Mouse (Mus musculus): Measurements from ENCODE around the gene Ccl11. TPM values are rescaled to one million over a fixed set of nuclear protein-coding genes. Genes with fewer than 3 reads are reported as not detected.

The Ccl11 gene
- polyA plus RNA-seq, 1 experiment from 2014 or later: 0.15 TPM

- H3K4me2 ChIP-seq: no peak overlapping the region
- no peaks in the 10 kb centered on the region; the same call in 1 of the 2 replicates for H3K27me3 ChIP-seq (replicated peaks)
- no peaks in the 10 kb centered on the region for H3K9me3 ChIP-seq (replicated peaks)
- ATAC-seq (ENCODE audit: insufficient number of reproducible peaks, low FRiP score): no peak
- no peak overlapping the region for H3K9ac ChIP-seq
- no peak overlapping the region for H3K4me3 ChIP-seq
- no peak overlapping the region for H3K27ac ChIP-seq (ENCODE audit: poor library complexity, severe bottlenecking)
- H3K36me3 ChIP-seq: no peaks in the 10 kb centered on the region
- 78% methylated on average over 7 of the region's 7 CpGs for whole genome bisulfite sequencing
- H3K4me1 ChIP-seq (replicated peaks): no peaks in the 10 kb centered on the region
Observed at GRCm38 (mm10) chr11:82053849-82054248, 3.8 kb upstream of the Ccl11 start.

- Histone ChIP-seq H3K36me3 (no peaks in the 10 kb centered on the region), H3K4me1 (replicated peaks) (no peaks in the 10 kb centered on the region), H3K27me3 (replicated peaks) (no peaks in the 10 kb centered on the region; the same call in 1 of the 2 replicates), H3K9ac (no peak overlapping the region), H3K9me3 (replicated peaks) (no peaks in the 10 kb centered on the region), H3K4me3 (no peak overlapping the region), H3K4me2 (no peak overlapping the region), H3K27ac (ENCODE audit: poor library complexity, severe bottlenecking) (no peak overlapping the region)
- 67% methylated on average over 3 of the region's 3 CpGs for WGBS
- ATAC-seq (ENCODE audit: insufficient number of reproducible peaks, low FRiP score): no peak
Observed at GRCm38 (mm10) chr11:82062226-82062625, 4.6 kb downstream of the Ccl11 start.

- Histone ChIP-seq H3K4me1 (replicated peaks) (no peaks in the 10 kb centered on the region), H3K9me3 (replicated peaks) (no peaks in the 10 kb centered on the region), H3K9ac (no peak overlapping the region), H3K27me3 (replicated peaks) (no peaks in the 10 kb centered on the region), H3K4me3 (no peak overlapping the region), H3K27ac (ENCODE audit: poor library complexity, severe bottlenecking) (no peak overlapping the region), H3K4me2 (no peak overlapping the region), H3K36me3 (no peaks in the 10 kb centered on the region)
- ATAC-seq (ENCODE audit: insufficient number of reproducible peaks, low FRiP score): no peak
- WGBS: 65% methylated on average over 2 of the region's 2 CpGs
Observed at GRCm38 (mm10) chr11:82063454-82063853, 5.8 kb downstream of the Ccl11 start.

GRCm38 (mm10) chr11:82066953-82067571, 9.4 kb downstream of the Ccl11 start:
- Histone ChIP-seq H3K9me3 (replicated peaks) (no peaks in the 10 kb centered on the region), H3K4me3 (no peak overlapping the region), H3K27ac (ENCODE audit: poor library complexity, severe bottlenecking) (no peak overlapping the region), H3K4me2 (no peak overlapping the region), H3K36me3 (no peaks in the 10 kb centered on the region), H3K9ac (no peak overlapping the region), H3K27me3 (replicated peaks) (no peaks in the 10 kb centered on the region), H3K4me1 (replicated peaks) (no peaks in the 10 kb centered on the region)
- ATAC-seq (ENCODE audit: insufficient number of reproducible peaks, low FRiP score): no peak
- whole genome bisulfite sequencing: 68% methylated on average over 7 of the region's 7 CpGs

GRCm38 (mm10) chr11:82071076-82071475, 13.5 kb downstream of the Ccl11 start:
- H3K4me2 ChIP-seq: no peak overlapping the region
- H3K4me3 ChIP-seq: no peak overlapping the region
- 74% methylated on average over 3 of the region's 3 CpGs for WGBS
- H3K9ac ChIP-seq: no peak overlapping the region
- no peaks in the 10 kb centered on the region for H3K4me1 ChIP-seq (replicated peaks)
- H3K36me3 ChIP-seq: no peaks in the 10 kb centered on the region
- no peaks in the 10 kb centered on the region for H3K9me3 ChIP-seq (replicated peaks)
- no peak for ATAC-seq (ENCODE audit: insufficient number of reproducible peaks, low FRiP score)
- H3K27ac ChIP-seq (ENCODE audit: poor library complexity, severe bottlenecking): no peak overlapping the region
- no peaks in the 10 kb centered on the region for H3K27me3 ChIP-seq (replicated peaks)

GRCm38 (mm10) chr11:82072374-82072773, 14.8 kb downstream of the Ccl11 start:
- H3K27me3 ChIP-seq (replicated peaks): no peaks in the 10 kb centered on the region
- no peaks in the 10 kb centered on the region for H3K9me3 ChIP-seq (replicated peaks)
- no peaks in the 10 kb centered on the region for H3K36me3 ChIP-seq
- H3K4me2 ChIP-seq: no peak overlapping the region
- ATAC-seq (ENCODE audit: insufficient number of reproducible peaks, low FRiP score): no peak
- H3K9ac ChIP-seq: no peak overlapping the region
- H3K4me1 ChIP-seq (replicated peaks): no peaks in the 10 kb centered on the region
- WGBS: 74% methylated on average over 1 of the region's 1 CpGs
- no peak overlapping the region for H3K27ac ChIP-seq (ENCODE audit: poor library complexity, severe bottlenecking)
- no peak overlapping the region for H3K4me3 ChIP-seq

- ATAC-seq (ENCODE audit: insufficient number of reproducible peaks, low FRiP score): no peak
- WGBS: 62% methylated on average over 3 of the region's 3 CpGs
- H3K9me3 ChIP-seq (replicated peaks): no peaks in the 10 kb centered on the region
- no peaks in the 10 kb centered on the region for H3K36me3 ChIP-seq
- H3K9ac ChIP-seq: no peak overlapping the region
- H3K4me3 ChIP-seq: no peak overlapping the region
- no peaks in the 10 kb centered on the region for H3K27me3 ChIP-seq (replicated peaks)
- H3K4me2 ChIP-seq: no peak overlapping the region
- no peak overlapping the region for H3K27ac ChIP-seq (ENCODE audit: poor library complexity, severe bottlenecking)
- H3K4me1 ChIP-seq (replicated peaks): no peaks in the 10 kb centered on the region
Observed at GRCm38 (mm10) chr11:82072984-82073383, 15.4 kb downstream of the Ccl11 start.

- 78% methylated on average over 3 of the region's 3 CpGs for WGBS
- no peak overlapping the region for H3K4me2 ChIP-seq
- H3K36me3 ChIP-seq: no peaks in the 10 kb centered on the region
- H3K9ac ChIP-seq: no peak overlapping the region
- H3K27me3 ChIP-seq (replicated peaks): no peaks in the 10 kb centered on the region
- no peak for ATAC-seq (ENCODE audit: insufficient number of reproducible peaks, low FRiP score)
- H3K9me3 ChIP-seq (replicated peaks): no peaks in the 10 kb centered on the region
- H3K27ac ChIP-seq (ENCODE audit: poor library complexity, severe bottlenecking): no peak overlapping the region
- H3K4me1 ChIP-seq (replicated peaks): no peaks in the 10 kb centered on the region
- H3K4me3 ChIP-seq: no peak overlapping the region
Observed at GRCm38 (mm10) chr11:82073686-82074085, 16.1 kb downstream of the Ccl11 start.

- no peak overlapping the region for H3K27ac ChIP-seq (ENCODE audit: poor library complexity, severe bottlenecking)
- no peaks in the 10 kb centered on the region for H3K36me3 ChIP-seq
- no peak for ATAC-seq (ENCODE audit: insufficient number of reproducible peaks, low FRiP score)
- no peaks in the 10 kb centered on the region for H3K27me3 ChIP-seq (replicated peaks)
- no peaks in the 10 kb centered on the region for H3K4me1 ChIP-seq (replicated peaks)
- no peaks in the 10 kb centered on the region for H3K9me3 ChIP-seq (replicated peaks)
- no peak overlapping the region for H3K9ac ChIP-seq
- no peak overlapping the region for H3K4me3 ChIP-seq
- no peak overlapping the region for H3K4me2 ChIP-seq
- 57% methylated on average over 3 of the region's 3 CpGs for WGBS
Observed at GRCm38 (mm10) chr11:82077031-82077430, 19.4 kb downstream of the Ccl11 start.

- H3K27ac ChIP-seq (ENCODE audit: poor library complexity, severe bottlenecking): no peak overlapping the region
- no peaks in the 10 kb centered on the region for H3K9me3 ChIP-seq (replicated peaks)
- ATAC-seq (ENCODE audit: insufficient number of reproducible peaks, low FRiP score): no peak
- no peak overlapping the region for H3K9ac ChIP-seq
- H3K4me2 ChIP-seq: no peak overlapping the region
- H3K4me3 ChIP-seq: no peak overlapping the region
- no peaks in the 10 kb centered on the region for H3K36me3 ChIP-seq
- H3K27me3 ChIP-seq (replicated peaks): no peaks in the 10 kb centered on the region
- H3K4me1 ChIP-seq (replicated peaks): no peaks in the 10 kb centered on the region
Observed at GRCm38 (mm10) chr11:82078136-82078730, 20.6 kb downstream of the Ccl11 start.

GRCm38 (mm10) chr11:82080865-82081264, 23.2 kb downstream of the Ccl11 start:
- no peaks in the 10 kb centered on the region for H3K9me3 ChIP-seq (replicated peaks)
- H3K36me3 ChIP-seq: no peaks in the 10 kb centered on the region
- ATAC-seq (ENCODE audit: insufficient number of reproducible peaks, low FRiP score): no peak
- H3K4me1 ChIP-seq (replicated peaks): no peaks in the 10 kb centered on the region
- WGBS: 61% methylated on average over 3 of the region's 3 CpGs
- H3K27me3 ChIP-seq (replicated peaks): no peaks in the 10 kb centered on the region
- H3K27ac ChIP-seq (ENCODE audit: poor library complexity, severe bottlenecking): no peak overlapping the region
- no peak overlapping the region for H3K4me2 ChIP-seq
- no peak overlapping the region for H3K9ac ChIP-seq
- H3K4me3 ChIP-seq: no peak overlapping the region

GRCm38 (mm10) chr11:82084360-82084759, 26.7 kb downstream of the Ccl11 start:
- no peak overlapping the region for H3K27ac ChIP-seq (ENCODE audit: poor library complexity, severe bottlenecking)
- H3K9ac ChIP-seq: no peak overlapping the region
- H3K27me3 ChIP-seq (replicated peaks): no peaks in the 10 kb centered on the region
- H3K4me2 ChIP-seq: no peak overlapping the region
- H3K9me3 ChIP-seq (replicated peaks): no peaks in the 10 kb centered on the region
- H3K36me3 ChIP-seq: no peaks in the 10 kb centered on the region
- ATAC-seq (ENCODE audit: insufficient number of reproducible peaks, low FRiP score): no peak
- 86% methylated on average over 3 of the region's 3 CpGs for WGBS
- no peak overlapping the region for H3K4me3 ChIP-seq
- H3K4me1 ChIP-seq (replicated peaks): no peaks in the 10 kb centered on the region

Data from heart, embryonic 12.5 days (tissue).